Comparison of ENCODE assay signal across 20 mouse cellular contexts in the genomic region with DNA sequence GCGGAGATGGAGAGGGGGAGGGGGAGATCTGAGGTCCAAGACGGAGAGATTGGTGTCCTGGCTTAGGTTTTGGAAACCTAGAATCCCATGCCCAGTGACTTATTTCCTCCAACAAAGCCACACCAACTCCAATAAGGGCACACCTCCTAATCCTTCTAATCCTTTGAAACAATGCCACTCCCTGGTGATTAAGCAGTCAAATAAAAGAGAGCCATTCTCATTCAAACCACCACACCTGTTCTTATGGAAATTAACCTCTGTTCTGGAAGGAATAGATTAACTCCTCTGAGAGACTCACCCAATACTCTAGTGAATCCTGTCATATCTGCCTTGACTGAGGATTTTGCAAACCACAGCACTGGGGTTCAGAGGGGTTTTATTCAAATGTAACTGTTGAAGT. TPM values are rescaled to one million over a fixed set of nuclear protein-coding genes. Genes with fewer than 3 reads are reported as not detected.
"Had no signal": no experiment of that assay in that cellular context is flagged by ENCODE, and none has a peak within 500 bp of the region (broad histone marks: within the 10 kb centered on the region; RNA-seq: fewer than 3 reads in every experiment).

No protein-coding gene starts in this region.

- H3K4me3 ChIP-seq: midbrain, embryonic 10.5 days; midbrain, embryonic 13.5 days; midbrain, embryonic 15.5 days; myocyte; neural tube, embryonic 13.5 days; neural tube, embryonic 15.5 days had no signal

- ATAC-seq: midbrain, embryonic 13.5 days; midbrain, embryonic 15.5 days had no signal

- H3K9ac ChIP-seq: lung, embryonic 14.5 days; midbrain, embryonic 13.5 days; midbrain, embryonic 15.5 days; neural tube, embryonic 13.5 days; neural tube, embryonic 15.5 days had no signal

- H3K36me3 ChIP-seq: midbrain, embryonic 10.5 days; midbrain, embryonic 13.5 days; midbrain, embryonic 15.5 days; neural tube, embryonic 13.5 days; neural tube, embryonic 15.5 days had no signal

- H3K4me2 ChIP-seq: lung, embryonic 14.5 days; midbrain, embryonic 13.5 days; midbrain, embryonic 15.5 days; neural tube, embryonic 13.5 days; neural tube, embryonic 15.5 days had no signal

- DNase-seq: lung, adult 18-20 months; lung, embryonic 14.5 days; lung, postnatal 10 days; lung, postnatal 4 days; retina, postnatal 1 day; right cerebral cortex, adult 18-20 months; right cerebral cortex, postnatal 25 days; right cerebral cortex, postnatal 4 days; spleen, adult 18-20 months; thymus, adult 18-20 months; thymus, postnatal 14 days; thymus, postnatal 36 days had no signal

- H3K9me3 ChIP-seq: midbrain, embryonic 15.5 days; neural tube, embryonic 13.5 days; neural tube, embryonic 15.5 days had no signal

- H3K27ac ChIP-seq: midbrain, embryonic 10.5 days; midbrain, embryonic 13.5 days; midbrain, embryonic 15.5 days; neural tube, embryonic 13.5 days; neural tube, embryonic 15.5 days had no signal

RNA-seq across cellular contexts. Expression of a gene that starts 21.0 kb away (rescaled TPM):
- total RNA-seq: megakaryocyte, adult 5-6 weeks; megakaryocyte-erythroid progenitor cell, adult 5-6 weeks had no signal
